Mouse (Mus musculus) E14TG2a.4 (cell line): ENCODE measurements around the gene Sult5a1.
"Not testable (repeated sequence)": the region's sequence is repeated elsewhere in the genome, so short reads cannot be mapped to it uniquely, and the experiment has no call there.

ENCODE experiments used
- H3K27me3 ChIP-seq: 2 replicates; pipeline ENCODE4 v1.6.1; 2014; ENCODE audit warnings: low read length, control low read depth; ENCODE audit not compliant: insufficient read depth
- H3K36me3 ChIP-seq: 2 replicates; pipeline ENCODE4 v1.6.1; 2014; ENCODE audit warnings: low read length, control low read depth; ENCODE audit not compliant: insufficient read depth
- H3K4me1 ChIP-seq: replicated peaks from 2 replicates; pipeline ENCODE4 v1.6.1; 2014; ENCODE audit warnings: low read depth, low read length, control low read depth
- H3K4me3 ChIP-seq: replicated peaks from 2 replicates; pipeline ENCODE4 v1.5.1; 2014; ENCODE audit warnings: mild to moderate bottlenecking, low read length
- H3K9me3 ChIP-seq: 2 replicates; pipeline ENCODE4 v1.6.1; 2014; ENCODE audit warnings: low read length, control low read depth
- CTCF ChIP-seq: conservative IDR thresholded peaks from 2 replicates; pipeline ENCODE4 v1.5.1; 2014; ENCODE audit warnings: low read length
- NANOG ChIP-seq: IDR thresholded peaks from 2 replicates; pipeline ENCODE4 v1.6.1; 2014; ENCODE audit warnings: borderline replicate concordance, low read length, mixed read lengths
- POU5F1 ChIP-seq: IDR thresholded peaks from 2 replicates; pipeline ENCODE4 v1.6.1; 2014; ENCODE audit warnings: low read length, borderline replicate concordance

Sult5a1 gene

DNA sequence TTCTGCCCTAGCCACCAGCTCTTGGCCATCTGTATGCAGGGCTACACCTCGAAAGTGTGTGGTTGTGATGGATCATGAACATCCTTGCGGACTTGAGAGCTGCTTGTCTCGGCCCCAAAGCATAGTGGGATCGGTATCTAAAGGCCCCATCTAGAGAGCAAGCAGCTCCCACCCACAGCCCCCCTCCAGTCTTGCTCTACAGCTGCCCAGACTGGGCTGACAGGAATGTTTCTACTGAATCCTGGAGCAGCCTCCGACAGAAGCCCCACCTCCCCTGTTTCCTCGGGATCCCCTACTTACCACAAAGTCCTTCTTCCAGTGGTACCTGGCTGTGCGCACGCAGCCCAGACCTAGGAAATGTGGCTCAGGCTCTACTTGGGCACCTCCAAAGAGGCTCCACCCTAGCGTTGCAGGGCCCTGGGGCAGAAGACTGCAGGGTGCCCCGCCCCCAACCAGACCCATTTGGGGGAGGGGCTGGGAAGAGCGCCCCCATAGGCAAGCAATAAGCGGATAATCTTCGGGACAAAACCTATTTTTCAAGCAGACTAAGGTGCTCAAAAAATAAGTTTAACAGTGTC, at the start of gene Sult5a1:
Gene Sult5a1 (minus strand): TSS at position 428 of the 578 bp plus-strand sequence.
- H3K4me1 ChIP-seq = peaks cover 40% of the 10 kb centered on the region
- no peaks in the 10 kb centered on the region; the same call in 1 of the 2 replicates for H3K36me3 ChIP-seq
- H3K4me3 ChIP-seq = peak within 1 kb of the TSS; percentile 51; the same call in 1 of the 2 replicates
- H3K9me3 ChIP-seq = no peaks in the 10 kb centered on the region
- no peaks in the 10 kb centered on the region for H3K27me3 ChIP-seq
- TF ChIP-seq NANOG (no peak), CTCF (peak; percentile 23), POU5F1 (no peak)

DNA sequence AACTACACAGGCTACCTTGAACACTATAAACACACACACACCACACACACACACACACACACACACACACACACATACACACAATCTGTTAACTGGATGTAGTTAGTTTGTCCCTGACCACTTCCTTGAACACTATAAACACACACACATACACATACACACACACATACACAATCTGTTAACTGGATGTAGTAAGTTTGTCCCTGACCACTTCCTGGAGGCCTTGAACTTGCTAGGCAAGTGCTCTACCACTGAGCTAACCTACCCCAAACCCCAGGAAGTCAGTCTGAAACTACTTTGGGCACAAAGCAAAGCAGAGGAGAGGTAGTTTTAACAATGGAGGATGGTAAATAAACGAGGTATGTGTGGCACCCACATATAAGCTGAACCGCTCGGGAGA, 45.5 kb upstream of the Sult5a1 start:
- Histone ChIP-seq H3K4me3 (no peak overlapping the region), H3K9me3 (no peaks in the 10 kb centered on the region), H3K27me3 (no peaks in the 10 kb centered on the region; the same call in 1 of the 2 replicates), H3K4me1 (peaks cover 10% of the 10 kb centered on the region; the same call in 1 of the 2 replicates), H3K36me3 (peaks cover 46% of the 10 kb centered on the region)
- TF ChIP-seq NANOG (no peak), CTCF (no peak), POU5F1 (no peak)

DNA sequence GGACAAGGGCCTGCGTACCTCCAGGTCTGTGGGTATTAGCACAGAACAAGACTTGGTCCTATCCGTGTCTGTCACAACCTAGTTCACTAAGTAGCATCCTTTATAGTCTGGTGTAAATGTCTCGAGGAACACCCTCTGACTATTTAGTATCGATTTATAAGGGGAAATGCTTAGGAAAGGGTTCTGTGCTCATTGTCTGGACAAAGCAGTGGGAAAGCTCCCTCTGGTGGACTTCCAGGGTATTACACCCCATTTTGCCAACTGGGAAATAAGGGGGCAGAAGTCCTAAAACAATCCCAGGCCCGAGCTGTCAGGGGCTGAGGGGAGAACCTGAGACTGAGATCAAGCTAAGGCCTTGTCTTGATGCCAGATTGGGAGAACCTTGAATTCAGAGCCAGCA, 44.2 kb upstream of the Sult5a1 start:
- H3K9me3 ChIP-seq = no peaks in the 10 kb centered on the region
- TF ChIP-seq POU5F1 (no peak), NANOG (no peak), CTCF (peak; percentile 99)

DNA sequence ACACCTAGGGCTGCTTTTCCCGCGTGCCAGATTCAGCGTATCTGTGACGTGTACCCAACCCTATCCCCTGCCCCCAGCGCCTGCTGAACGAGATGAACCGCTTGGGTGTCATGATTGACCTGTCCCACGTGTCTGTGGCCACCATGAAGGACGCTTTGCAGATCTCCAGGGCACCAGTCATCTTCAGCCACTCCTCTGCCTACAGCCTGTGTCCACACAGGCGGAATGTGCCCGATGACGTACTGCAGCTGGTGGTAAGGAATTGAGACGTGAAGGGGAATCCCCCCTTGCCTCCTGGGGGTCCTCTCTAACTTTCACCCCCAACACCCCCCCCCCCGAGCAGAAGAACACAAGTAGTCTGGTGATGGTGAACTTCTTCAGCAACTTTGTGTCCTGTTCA, 41.7 kb upstream of the Sult5a1 start:
- peaks cover 13% of the 10 kb centered on the region for H3K36me3 ChIP-seq
- H3K4me3 ChIP-seq = no peak overlapping the region
- no peaks in the 10 kb centered on the region; the same call in 1 of the 2 replicates for H3K27me3 ChIP-seq
- peaks cover 23% of the 10 kb centered on the region for H3K4me1 ChIP-seq
- H3K9me3 ChIP-seq = no peaks in the 10 kb centered on the region
- TF ChIP-seq NANOG (no peak), POU5F1 (no peak), CTCF (no peak)

More for the DNA sequence above, 44.2 kb upstream of the Sult5a1 start:
- Histone ChIP-seq H3K4me3 (no peak overlapping the region), H3K36me3 (peaks cover 33% of the 10 kb centered on the region), H3K27me3 (no peaks in the 10 kb centered on the region; the same call in 1 of the 2 replicates), H3K4me1 (peaks cover 16% of the 10 kb centered on the region)

- not testable (repeated sequence) for H3K27me3 ChIP-seq, H3K36me3 ChIP-seq, H3K9me3 ChIP-seq
- 0 out of 2 replicates have a peak overlapping the region, but pooled peaks have one; percentile 17 for H3K4me3 ChIP-seq
- peaks cover 36% of the 10 kb centered on the region for H3K4me1 ChIP-seq
These were observed 38.9 kb upstream of the Sult5a1 start for GRCm38 (mm10) chr8:123197016-123197415.

DNA sequence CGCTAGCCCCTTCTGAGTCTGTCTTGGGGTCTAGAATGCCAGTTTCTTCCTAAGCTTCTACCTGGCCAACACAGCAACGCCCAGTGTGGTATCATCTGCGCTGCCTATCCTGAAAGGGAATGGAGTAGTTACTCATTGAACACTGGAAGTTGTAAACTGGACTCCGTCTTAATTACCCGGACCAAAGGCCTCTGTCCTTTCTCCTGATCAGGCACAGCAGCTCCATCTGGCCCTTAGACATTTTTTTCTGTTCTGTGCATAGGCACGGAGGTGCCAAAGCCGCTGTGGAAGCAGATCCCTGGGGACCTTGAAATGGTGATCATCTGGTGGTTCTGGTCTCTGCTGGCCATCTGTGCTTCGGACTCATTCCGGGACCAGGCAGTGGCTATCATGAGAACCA, 35.7 kb upstream of the Sult5a1 start:
- Histone ChIP-seq H3K9me3 (no peaks in the 10 kb centered on the region), H3K4me3 (no peak overlapping the region), H3K27me3 (peaks cover 3% of the 10 kb centered on the region; the same call in 1 of the 2 replicates), H3K36me3 (no peaks in the 10 kb centered on the region), H3K4me1 (peaks cover 61% of the 10 kb centered on the region)
- TF ChIP-seq CTCF = no peak
- no peak for TF ChIP-seq POU5F1
- TF ChIP-seq NANOG = no peak

- no peak for TF ChIP-seq CTCF
- peaks cover 62% of the 10 kb centered on the region for H3K4me1 ChIP-seq
- H3K36me3 ChIP-seq = no peaks in the 10 kb centered on the region
- no peaks in the 10 kb centered on the region for H3K9me3 ChIP-seq
- H3K27me3 ChIP-seq = peaks cover 3% of the 10 kb centered on the region; the same call in 1 of the 2 replicates
- peak overlapping the region; percentile 23; the same call in 1 of the 2 replicates for H3K4me3 ChIP-seq
These were observed 33.8 kb upstream of the Sult5a1 start for GRCm38 (mm10) chr8:123191908-123192307.

GRCm38 (mm10) chr8:123190678-123191077, 32.6 kb upstream of the Sult5a1 start:
- Histone ChIP-seq H3K4me1 (peaks cover 66% of the 10 kb centered on the region), H3K27me3 (peaks cover 3% of the 10 kb centered on the region; the same call in 1 of the 2 replicates), H3K36me3 (no peaks in the 10 kb centered on the region), H3K4me3 (peak overlapping the region; percentile 43), H3K9me3 (no peaks in the 10 kb centered on the region)
- TF ChIP-seq CTCF (peak; percentile 27; the same call in 1 of the 2 replicates), POU5F1 (no peak), NANOG (no peak)

GRCm38 (mm10) chr8:123188841-123189240, 30.7 kb upstream of the Sult5a1 start:
- no peak for TF ChIP-seq NANOG
- no peak for TF ChIP-seq CTCF
- Histone ChIP-seq H3K4me3 (no peak overlapping the region), H3K27me3 (no peaks in the 10 kb centered on the region), H3K4me1 (peaks cover 66% of the 10 kb centered on the region), H3K9me3 (no peaks in the 10 kb centered on the region), H3K36me3 (no peaks in the 10 kb centered on the region)
